Mouse (Mus musculus): ENCODE measurements around the gene 4930415O20Rik. TPM values are rescaled to one million over a fixed set of nuclear protein-coding genes. Genes with fewer than 3 reads are reported as not detected.

4930415O20Rik gene
- polyA plus RNA-seq, 1 experiment = 5.1 TPM

- Histone ChIP-seq H3K4me3 (ENCODE audit: insufficient read depth, low read depth, low read length) (no peak overlapping the region), H3K27ac (replicated peaks; ENCODE audit: low read depth, low read length) (no peak overlapping the region), H3K4me1 (ENCODE audit: control insufficient read depth, insufficient read depth, insufficient read length, low read length) (no peaks in the 10 kb centered on the region)
Observed at GRCm38 (mm10) chr15:98546843-98547242, 24.0 kb upstream of the 4930415O20Rik start.

- no peak overlapping the region for H3K4me3 ChIP-seq (ENCODE audit: insufficient read depth, low read depth, low read length)
- no peaks in the 10 kb centered on the region for H3K4me1 ChIP-seq (ENCODE audit: control insufficient read depth, insufficient read depth, insufficient read length, low read length)
Observed at GRCm38 (mm10) chr15:98552758-98553157, 18.0 kb upstream of the 4930415O20Rik start.

GRCm38 (mm10) chr15:98555881-98556280, 14.9 kb upstream of the 4930415O20Rik start:
- no peak overlapping the region for H3K4me3 ChIP-seq (ENCODE audit: insufficient read depth, low read depth, low read length)
- H3K4me1 ChIP-seq (ENCODE audit: control insufficient read depth, insufficient read depth, insufficient read length, low read length) = no peaks in the 10 kb centered on the region
- no peak overlapping the region for H3K27ac ChIP-seq (replicated peaks; ENCODE audit: low read depth, low read length)

More at GRCm38 (mm10) chr15:98552758-98553157, 18.0 kb upstream of the 4930415O20Rik start:
- H3K27ac ChIP-seq (replicated peaks; ENCODE audit: low read depth, low read length) = no peak overlapping the region

DNA sequence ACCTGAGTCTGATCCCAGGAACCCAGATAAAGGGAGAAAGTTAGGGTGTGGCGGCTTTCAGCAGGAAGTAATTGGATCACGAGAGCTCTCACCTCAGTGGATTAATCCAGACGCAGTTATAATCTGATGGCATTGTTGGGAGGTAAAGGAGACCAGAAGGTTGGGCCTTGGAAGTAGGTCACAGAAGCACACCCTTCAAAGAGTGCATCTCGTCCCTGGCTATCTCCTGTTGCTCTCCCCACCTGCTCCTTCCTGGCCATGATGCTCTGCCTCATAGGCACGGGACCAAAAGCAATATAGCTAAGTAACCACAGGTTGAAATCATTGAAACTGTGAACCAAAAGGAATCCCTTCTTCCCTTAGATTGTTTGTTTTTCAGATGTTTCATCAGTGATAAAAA, 13.6 kb upstream of the 4930415O20Rik start:
- Histone ChIP-seq H3K4me1 (ENCODE audit: control insufficient read depth, insufficient read depth, insufficient read length, low read length) (peaks cover 2% of the 10 kb centered on the region; the same call in 1 of the 2 replicates), H3K4me3 (ENCODE audit: insufficient read depth, low read depth, low read length) (no peak overlapping the region), H3K27ac (replicated peaks; ENCODE audit: low read depth, low read length) (no peak overlapping the region)

DNA sequence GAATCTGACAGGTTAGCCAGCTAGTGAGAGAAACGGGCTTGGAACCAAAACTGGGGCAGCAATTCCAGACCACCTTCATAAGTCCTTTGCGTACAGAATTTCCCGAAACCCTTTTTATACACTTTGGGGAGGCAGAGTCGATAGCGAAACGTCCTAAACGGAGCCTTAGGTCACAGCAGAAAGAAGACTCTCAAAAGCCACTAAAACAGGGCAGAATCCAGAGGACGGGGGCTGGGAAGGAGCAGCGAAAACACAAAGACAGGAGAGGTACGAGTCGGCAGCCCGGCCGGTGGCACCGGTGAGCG, 3.9 kb upstream of the 4930415O20Rik start:
- Histone ChIP-seq H3K27ac (replicated peaks; ENCODE audit: low read depth, low read length) (peak overlapping the region; percentile 94), H3K4me1 (ENCODE audit: control insufficient read depth, insufficient read depth, insufficient read length, low read length) (peaks cover 5% of the 10 kb centered on the region), H3K4me3 (ENCODE audit: insufficient read depth, low read depth, low read length) (peak overlapping the region; percentile 86)

GRCm38 (mm10) chr15:98567278-98568134, 3.3 kb upstream of the 4930415O20Rik start:
- peak overlapping the region; percentile 88 for H3K4me3 ChIP-seq (ENCODE audit: insufficient read depth, low read depth, low read length)
- H3K27ac ChIP-seq (replicated peaks; ENCODE audit: low read depth, low read length) = peak overlapping the region; percentile 94
- peaks cover 3% of the 10 kb centered on the region; the same call in 1 of the 2 replicates for H3K4me1 ChIP-seq (ENCODE audit: control insufficient read depth, insufficient read depth, insufficient read length, low read length)

- Histone ChIP-seq H3K27ac (replicated peaks; ENCODE audit: low read depth, low read length) (peak overlapping the region; percentile 88), H3K4me1 (ENCODE audit: control insufficient read depth, insufficient read depth, insufficient read length, low read length) (peaks cover 3% of the 10 kb centered on the region; the same call in 1 of the 2 replicates), H3K4me3 (ENCODE audit: insufficient read depth, low read depth, low read length) (peak overlapping the region; percentile 88)
Observed at GRCm38 (mm10) chr15:98568256-98569033, 2.4 kb upstream of the 4930415O20Rik start.

DNA sequence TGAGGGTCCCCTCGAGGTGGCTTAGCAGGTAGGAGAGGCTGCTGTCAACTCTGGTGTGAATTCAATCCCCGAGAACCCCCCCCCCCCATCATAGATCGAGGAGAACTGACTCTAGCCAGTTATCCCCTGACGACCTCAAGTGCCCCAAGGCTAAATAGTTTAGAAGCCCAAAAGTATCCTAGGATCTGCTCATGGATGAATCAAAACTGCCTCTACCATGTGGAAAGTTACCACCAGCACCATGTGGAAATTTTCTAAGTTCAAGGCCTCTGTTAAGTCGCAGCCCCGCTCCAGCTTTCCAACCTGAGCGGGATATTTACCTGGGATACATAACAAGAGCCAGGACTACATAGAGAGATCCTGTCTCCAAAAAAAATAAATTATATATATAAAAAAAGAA, 1.6 kb upstream of the 4930415O20Rik start:
- H3K27ac ChIP-seq (replicated peaks; ENCODE audit: low read depth, low read length) = no peak overlapping the region
- H3K4me3 ChIP-seq (ENCODE audit: insufficient read depth, low read depth, low read length) = peak overlapping the region; percentile 88; the same call in 1 of the 2 replicates
- peaks cover 3% of the 10 kb centered on the region; the same call in 1 of the 2 replicates for H3K4me1 ChIP-seq (ENCODE audit: control insufficient read depth, insufficient read depth, insufficient read length, low read length)

DNA sequence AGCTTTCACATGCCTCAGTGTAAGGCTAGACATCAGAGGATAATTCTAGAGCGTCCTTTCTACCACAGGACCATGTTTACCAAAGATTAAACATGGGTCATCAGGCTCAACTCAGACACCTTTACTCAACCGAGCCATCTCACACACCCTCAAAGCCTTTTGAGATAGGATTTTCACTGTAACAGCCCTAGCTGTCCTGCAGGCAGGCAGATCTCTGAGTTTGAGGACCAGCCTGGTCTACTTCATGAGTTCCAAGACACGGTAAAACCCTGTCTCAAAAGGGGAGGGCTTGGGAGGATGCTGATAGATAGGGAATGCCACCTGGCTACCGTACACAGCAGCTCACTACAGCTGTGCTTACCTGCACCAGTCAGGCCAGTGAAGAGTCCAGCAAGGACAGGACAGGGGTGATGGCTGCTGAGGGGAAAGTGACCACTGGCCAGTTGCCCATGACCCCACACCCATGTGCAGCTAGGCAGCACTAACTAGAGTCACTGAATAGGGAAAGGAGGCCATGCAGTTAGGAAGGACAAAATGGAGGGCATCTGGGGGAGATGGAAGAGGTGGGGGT, 924 bp upstream of the 4930415O20Rik start:
- H3K27ac ChIP-seq (replicated peaks; ENCODE audit: low read depth, low read length) = no peak overlapping the region
- H3K4me1 ChIP-seq (ENCODE audit: control insufficient read depth, insufficient read depth, insufficient read length, low read length) = peaks cover 3% of the 10 kb centered on the region; the same call in 1 of the 2 replicates
- no peak overlapping the region for H3K4me3 ChIP-seq (ENCODE audit: insufficient read depth, low read depth, low read length)

GRCm38 (mm10) chr15:98573293-98573692, 2.5 kb downstream of the 4930415O20Rik start:
- Histone ChIP-seq H3K4me1 (ENCODE audit: control insufficient read depth, insufficient read depth, insufficient read length, low read length) (peaks cover 3% of the 10 kb centered on the region; the same call in 1 of the 2 replicates), H3K27ac (replicated peaks; ENCODE audit: low read depth, low read length) (no peak overlapping the region), H3K4me3 (ENCODE audit: insufficient read depth, low read depth, low read length) (no peak overlapping the region)

- Histone ChIP-seq H3K27ac (replicated peaks; ENCODE audit: low read depth, low read length) (no peak overlapping the region), H3K4me3 (ENCODE audit: insufficient read depth, low read depth, low read length) (no peak overlapping the region), H3K4me1 (ENCODE audit: control insufficient read depth, insufficient read depth, insufficient read length, low read length) (peaks cover 4% of the 10 kb centered on the region)
Observed at GRCm38 (mm10) chr15:98579310-98579709, 8.5 kb downstream of the 4930415O20Rik start.

- Histone ChIP-seq H3K27ac (replicated peaks; ENCODE audit: low read depth, low read length) (no peak overlapping the region), H3K4me1 (ENCODE audit: control insufficient read depth, insufficient read depth, insufficient read length, low read length) (peaks cover 4% of the 10 kb centered on the region), H3K4me3 (ENCODE audit: insufficient read depth, low read depth, low read length) (no peak overlapping the region)
Observed at GRCm38 (mm10) chr15:98579795-98580464, 9.1 kb downstream of the 4930415O20Rik start.

DNA sequence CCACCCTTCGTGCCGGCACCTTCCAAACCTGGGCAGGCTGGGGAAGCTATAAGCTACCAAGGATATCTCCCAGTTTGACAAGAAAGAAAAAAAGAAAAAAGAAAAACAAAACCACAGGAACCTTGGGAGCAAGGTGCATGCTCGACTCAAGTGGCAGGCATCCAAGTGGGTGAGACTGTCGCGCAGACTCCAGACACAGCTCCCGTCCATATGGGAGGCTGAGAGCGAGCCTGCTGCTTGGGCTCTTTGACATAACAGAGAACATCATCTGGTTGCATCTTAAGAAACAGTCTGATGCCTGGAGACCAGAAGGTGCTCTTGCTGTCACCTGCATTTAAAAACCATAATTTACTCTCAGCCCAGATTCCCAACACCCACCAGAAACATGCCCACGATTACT, 11.6 kb downstream of the 4930415O20Rik start:
- Histone ChIP-seq H3K4me3 (ENCODE audit: insufficient read depth, low read depth, low read length) (no peak overlapping the region), H3K27ac (replicated peaks; ENCODE audit: low read depth, low read length) (0 out of 2 replicates have a peak overlapping the region, but pooled peaks have one; percentile 14), H3K4me1 (ENCODE audit: control insufficient read depth, insufficient read depth, insufficient read length, low read length) (peaks cover 4% of the 10 kb centered on the region)

- Histone ChIP-seq H3K4me1 (ENCODE audit: control insufficient read depth, insufficient read depth, insufficient read length, low read length) (peaks cover 4% of the 10 kb centered on the region), H3K4me3 (ENCODE audit: insufficient read depth, low read depth, low read length) (no peak overlapping the region), H3K27ac (replicated peaks; ENCODE audit: low read depth, low read length) (no peak overlapping the region)
Observed at GRCm38 (mm10) chr15:98582996-98583395, 12.2 kb downstream of the 4930415O20Rik start.

DNA sequence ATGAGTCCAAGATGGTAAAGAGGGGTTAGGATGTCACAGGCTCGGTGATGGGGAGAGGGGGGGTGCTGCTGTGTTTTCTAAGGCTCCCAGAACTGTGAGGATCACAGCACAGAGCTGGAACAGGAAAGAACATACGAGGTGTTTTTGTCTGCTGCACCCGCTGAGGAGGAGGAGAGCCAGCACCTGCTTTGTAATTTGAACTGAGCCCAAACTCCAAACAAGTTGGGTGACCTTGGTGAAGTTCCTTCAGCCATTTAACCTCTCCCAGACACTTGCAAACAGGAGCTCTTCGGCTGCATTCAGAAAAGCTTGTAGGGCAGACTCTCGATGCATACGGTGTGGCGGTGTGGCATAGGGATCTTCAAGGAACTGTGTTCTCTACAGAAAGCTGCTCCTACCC, 14.6 kb downstream of the 4930415O20Rik start:
- Histone ChIP-seq H3K27ac (replicated peaks; ENCODE audit: low read depth, low read length) (peak overlapping the region; percentile 48), H3K4me1 (ENCODE audit: control insufficient read depth, insufficient read depth, insufficient read length, low read length) (peaks cover 4% of the 10 kb centered on the region), H3K4me3 (ENCODE audit: insufficient read depth, low read depth, low read length) (no peak overlapping the region)

Data from brown adipose tissue, adult 24 weeks (tissue).